Mouse (Mus musculus) lung, postnatal 4 days (tissue): ENCODE measurements around the gene Foxf2.

Experiments used
- DNase-seq, 2 experiments: peaks; one replicate each; pipeline ENCODE4 v3.0.0; 2021

The Foxf2 gene

DNA sequence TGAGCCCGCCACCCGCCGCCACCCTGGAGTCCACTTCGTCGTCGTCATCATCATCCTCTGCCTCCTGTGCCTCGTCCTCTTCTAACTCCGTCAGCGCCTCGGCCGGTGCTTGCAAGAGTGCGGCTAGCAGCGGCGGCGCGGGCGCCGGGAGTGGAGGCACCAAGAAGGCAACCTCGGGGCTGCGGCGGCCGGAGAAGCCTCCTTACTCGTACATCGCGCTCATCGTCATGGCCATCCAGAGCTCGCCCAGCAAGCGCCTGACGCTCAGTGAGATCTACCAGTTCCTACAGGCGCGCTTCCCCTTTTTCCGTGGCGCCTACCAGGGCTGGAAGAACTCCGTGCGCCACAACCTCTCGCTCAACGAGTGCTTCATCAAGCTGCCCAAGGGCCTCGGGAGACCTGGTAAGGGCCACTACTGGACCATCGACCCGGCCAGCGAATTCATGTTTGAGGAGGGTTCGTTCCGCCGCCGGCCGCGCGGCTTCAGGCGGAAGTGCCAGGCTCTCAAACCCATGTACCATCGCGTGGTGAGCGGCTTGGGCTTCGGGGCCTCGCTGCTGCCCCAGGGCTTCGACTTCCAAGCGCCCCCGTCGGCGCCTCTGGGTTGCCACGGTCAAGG lies 676 bp downstream of the Foxf2 start:
- peak; percentile 24 to 47 for DNase-seq

DNA sequence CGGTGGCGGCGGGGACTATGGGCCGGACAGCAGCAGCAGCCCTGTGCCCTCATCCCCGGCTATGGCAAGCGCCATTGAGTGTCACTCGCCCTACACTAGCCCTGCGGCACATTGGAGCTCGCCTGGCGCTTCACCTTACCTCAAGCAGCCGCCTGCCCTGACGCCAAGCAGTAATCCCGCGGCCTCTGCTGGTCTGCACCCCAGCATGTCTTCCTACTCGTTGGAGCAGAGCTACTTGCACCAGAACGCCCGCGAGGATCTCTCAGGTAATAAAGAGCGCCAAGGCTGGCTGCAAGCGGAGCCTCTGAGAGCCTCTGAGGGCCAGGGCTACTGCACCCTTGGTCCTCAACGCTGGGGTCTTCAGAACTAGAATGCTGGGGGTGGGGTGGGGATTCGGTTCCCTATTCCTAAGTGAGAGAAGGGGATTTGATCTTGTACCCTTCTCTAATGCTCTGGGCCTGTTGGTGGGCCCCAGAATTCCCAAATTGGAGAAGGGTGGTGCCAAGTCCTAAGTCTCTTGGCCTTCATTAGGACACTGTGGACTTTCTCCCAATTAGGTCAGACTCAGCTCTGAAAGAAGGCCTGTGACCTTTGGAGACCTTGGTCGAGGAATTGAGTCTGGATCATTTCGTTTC lies 1.5 kb downstream of the Foxf2 start:
- peak in 1 of 2 experiments; percentile 29 for DNase-seq

DNA sequence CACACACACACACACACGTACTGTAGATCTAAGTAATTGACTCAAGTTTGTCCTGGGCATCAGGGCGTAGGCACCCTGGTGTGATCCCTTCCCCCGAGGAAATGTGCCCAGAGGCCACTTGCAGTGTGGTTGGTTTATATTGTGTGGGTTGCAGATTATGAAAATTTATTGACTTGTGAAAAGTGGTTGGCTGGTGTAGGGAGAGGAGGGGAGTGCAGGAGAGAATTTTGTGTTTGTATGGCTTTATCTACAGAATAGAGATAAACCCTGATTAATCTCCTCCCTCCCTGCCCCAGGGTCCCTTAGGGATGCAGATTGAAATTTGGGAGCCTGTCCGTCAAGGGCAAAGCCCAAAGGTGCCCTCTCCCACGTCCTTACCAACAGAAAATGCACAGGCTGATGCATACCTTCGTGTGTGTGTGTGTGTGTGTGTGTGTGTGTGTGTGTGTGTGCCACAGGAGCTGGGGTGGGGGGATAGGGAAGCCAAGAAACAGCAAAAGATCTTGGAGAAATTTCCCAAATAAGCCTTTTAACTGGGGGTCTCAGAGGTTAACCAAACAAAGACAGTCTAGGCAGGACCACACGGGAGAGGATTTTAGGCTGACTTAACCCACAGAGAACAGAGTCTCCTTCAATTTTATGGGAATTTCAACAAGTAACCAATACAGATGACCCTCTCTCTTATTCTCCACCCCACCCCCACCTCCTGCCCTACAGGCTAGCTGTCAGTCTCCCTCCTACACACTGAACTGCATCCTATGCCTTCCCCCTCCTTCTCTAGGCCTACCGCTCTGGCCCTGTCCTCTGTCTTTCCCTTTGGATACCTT lies 2.5 kb downstream of the Foxf2 start:
- DNase-seq, result no peak

DNA sequence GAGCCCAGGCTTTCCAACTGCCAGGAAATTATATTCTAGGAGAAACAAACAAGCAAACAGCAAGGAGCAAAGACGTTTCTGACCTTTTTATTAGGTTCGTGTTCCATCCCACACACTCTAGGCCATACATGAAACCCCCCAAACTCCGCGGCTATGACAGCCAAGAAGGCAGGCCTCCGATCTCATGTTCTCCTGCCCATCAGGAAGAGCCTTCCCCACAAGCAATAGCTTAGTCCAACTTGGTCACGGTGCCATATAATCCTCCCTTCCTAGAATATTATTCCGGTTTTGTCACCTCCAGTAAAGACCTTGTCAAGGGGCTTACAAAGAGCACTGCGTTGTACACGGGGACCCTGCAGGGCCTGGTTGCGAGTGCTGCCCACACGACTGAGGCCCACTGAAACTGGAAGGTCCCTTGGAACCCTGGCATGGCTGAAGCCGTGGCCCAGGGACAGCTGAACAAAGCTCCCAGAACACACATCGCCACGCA lies 3.1 kb downstream of the Foxf2 start:
- peak in 1 of 2 experiments; percentile 10 for DNase-seq

DNA sequence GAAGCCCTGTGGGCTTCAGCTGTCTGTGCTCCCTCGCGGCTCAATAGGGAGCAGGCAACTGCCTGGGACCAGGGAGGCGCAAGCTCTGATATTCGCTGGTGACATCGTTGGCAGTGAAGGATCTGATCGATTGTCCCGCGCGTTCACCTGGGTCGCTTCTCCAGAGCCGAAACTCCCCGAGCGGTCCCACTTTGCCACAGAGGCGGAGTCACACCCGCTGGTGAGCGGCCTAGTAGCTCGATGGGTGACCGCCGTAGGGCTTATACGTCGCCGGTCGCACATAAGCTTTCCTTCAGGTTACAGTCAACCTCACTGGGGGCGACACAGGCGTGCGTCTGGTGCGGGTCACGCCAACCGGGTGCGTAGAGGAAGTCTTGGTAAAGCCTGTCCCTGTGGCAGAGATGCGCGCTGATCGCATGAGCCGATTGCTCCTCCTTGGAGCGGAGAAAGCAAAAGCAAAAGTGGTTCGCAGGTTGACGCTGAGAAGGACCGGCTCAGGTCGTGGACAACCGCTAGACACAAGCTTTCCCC lies 3.8 kb downstream of the Foxf2 start:
- peak; percentile 31 to 48 for DNase-seq

DNA sequence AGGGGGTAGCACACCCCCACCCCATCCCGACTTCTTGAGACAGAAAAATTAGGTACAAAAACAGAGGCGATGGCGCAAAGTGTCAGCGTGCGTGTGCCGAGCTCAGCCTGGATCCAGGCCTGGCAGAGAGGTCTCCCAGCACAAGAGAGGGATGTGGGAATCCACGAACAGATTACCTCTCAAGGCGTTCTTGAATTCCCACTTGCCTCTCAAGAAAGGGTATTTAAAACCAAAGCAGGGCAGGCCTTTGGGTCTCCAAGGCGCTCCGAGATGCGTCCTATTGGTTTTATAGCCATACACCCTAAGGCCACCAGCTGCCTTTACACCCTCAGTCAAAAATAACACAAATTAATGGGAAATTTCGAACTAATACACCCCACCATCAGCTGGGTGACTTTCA lies 4.4 kb downstream of the Foxf2 start:
- no peak for DNase-seq

DNA sequence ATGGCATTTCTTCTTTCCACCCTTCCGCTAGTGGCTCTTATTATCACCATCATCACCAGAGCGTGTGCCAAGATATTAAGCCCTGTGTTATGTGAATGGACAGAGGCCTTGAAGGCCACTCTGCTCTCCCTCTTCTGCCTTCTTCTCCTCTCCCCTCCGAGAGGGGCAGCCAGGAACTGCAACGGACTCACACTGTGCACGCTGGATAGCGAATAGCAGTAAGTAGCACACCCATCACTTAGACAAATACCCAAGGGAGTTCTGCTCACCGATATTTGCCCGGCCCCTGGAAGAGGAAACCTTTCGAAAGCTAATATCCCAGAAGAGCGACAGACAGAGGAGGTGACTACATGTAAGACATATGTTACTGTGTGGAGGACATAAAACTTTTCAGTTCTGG lies 4.9 kb downstream of the Foxf2 start:
- peak in 1 of 2 experiments; percentile 37 for DNase-seq

DNA sequence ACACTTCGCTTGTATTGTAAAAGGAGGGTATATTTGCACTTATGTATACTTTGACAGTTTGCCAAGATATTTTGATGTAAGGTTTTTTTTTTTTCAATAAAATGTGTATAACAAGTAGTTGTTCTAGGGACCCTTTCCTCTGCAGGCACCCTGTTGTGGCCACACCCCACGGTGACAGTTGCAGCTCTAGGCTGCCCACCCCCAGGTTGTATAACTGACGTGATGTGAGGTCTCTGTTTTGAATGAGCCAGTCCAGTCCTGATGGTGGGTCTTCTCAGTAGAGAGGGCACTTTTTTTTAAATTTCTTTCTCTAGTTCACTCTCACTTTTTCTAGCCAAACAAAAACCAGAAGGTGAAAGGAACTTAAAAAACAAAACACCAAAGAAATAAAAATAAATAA lies 5.7 kb downstream of the Foxf2 start:
- no peak for DNase-seq

DNA sequence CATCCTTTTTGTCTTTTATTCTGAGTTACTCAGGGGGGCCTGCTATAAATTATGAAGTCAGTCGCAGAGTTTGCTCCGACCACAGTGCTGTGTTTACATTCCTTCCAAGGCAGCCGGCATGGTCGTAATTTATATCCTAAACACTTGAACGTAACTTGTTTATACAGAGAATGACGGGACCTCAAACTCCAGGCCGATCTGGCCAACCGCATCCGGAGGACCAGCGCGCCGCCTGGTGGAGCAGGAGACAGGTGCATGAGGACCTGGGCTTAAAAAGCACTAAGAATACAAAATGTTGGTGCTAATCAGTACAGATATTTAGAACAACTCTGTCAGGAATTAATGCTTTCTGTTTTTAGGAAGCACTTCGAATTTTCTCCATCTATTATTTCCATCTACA lies 6.8 kb downstream of the Foxf2 start:
- peak; percentile 87 to 88 for DNase-seq

DNA sequence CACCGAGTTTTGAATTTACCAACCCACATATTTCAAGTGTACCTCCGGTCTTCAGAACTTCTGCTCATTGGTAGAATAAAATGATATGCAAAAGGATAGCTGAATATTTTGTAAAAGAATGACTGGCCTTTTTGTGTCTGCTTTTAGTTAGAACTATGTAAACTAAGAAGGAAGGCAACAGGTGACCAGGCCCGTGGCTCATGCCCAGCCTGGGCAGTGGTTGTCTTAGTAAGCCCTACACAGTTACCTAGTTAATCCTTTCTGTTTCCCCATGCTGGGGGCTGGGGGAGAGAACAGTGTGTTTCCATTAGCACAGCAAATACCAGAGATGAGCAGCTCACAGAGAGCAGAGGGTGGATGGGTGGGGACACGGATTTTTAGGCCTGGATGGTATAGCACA lies 7.6 kb downstream of the Foxf2 start:
- no peak for DNase-seq

DNA sequence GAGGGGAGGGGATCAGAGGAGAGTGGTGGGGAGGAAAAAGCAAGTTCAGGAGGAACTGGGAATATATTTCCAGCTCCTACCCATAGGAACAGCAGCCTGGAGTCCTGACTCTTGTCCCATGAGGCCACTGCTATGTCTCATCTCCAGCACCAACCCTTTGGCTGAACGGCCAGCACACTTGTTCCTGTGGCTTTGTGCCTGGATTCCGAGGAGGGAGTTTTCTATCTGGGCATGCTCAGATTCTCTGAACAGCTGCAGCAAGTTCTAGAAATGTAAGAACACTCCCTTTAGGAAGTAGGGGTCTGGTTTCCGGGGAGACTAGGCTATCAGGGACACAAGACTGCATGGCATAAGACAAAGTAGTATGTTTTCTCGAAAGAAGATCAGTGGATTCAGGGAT lies 9.9 kb downstream of the Foxf2 start:
- no peak for DNase-seq

DNA sequence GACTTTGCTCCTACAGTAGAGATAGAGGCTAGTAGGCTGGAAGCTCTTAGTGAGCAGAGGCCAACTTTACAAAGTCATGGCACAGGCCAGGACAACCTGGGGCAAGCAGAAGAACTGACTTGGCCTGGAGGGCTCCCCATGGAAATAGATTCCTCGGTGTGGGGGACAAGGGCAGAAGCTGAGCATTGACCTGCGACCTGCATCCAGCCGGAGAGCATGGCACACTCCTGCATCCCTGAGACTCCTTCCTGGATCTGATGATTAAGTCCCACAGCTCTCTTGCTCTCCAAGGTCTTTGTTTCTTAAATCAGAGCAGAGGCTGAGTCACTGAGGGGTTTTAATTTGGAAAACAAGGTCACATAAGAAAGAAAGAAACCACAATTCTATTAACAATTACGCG lies 15.9 kb downstream of the Foxf2 start:
- no peak for DNase-seq

DNA sequence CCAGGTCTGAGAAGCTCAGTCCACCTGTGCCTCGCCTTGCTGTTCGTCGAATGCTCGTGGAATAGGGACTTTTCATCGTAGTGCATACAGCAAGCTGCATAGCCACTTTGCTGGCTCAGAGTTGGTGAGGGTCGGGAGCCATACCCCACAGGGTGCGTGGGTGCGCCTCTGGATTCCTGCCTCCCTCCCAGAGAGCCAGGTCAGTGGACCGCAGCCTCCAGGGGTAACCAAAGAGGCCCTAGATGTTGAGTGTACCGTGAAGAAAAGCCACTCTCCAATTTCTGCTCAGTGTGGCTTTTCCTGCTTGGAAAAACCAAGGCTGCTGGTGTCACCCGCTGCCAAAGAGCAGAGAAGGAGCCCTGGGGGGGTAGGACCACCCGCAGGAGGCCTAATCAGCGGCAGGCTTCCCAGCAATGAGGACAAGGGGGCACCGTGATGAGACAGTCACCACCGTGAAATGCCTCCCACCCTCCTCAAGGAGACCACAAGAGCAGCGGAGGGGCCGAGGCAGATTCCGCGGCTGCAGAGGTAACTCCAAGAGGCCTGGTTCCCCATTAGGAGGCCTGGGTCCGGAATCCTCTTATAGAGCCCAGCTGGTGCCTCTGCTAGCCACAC lies 26.6 kb downstream of the Foxf2 start:
- DNase-seq, result no peak

DNA sequence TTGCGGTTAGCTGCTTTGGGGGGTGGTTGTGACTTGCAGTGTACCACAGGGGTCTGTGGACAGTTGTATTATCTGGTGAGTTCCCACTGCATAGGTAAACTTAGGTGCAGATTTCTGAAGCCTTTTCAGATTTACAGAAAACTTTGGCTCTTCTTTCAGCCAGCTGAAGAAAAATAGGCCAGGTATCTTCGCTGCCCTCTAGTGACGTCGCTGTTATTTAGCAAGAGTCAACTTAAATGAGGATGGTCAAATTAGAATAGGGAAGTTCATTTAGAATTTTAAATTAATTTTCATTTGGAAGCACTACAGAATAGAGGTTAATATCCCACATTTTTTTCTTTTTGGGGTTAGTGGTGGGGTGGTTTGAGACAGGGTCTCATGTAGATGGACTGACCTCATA lies 30.6 kb downstream of the Foxf2 start:
- no peak for DNase-seq

DNA sequence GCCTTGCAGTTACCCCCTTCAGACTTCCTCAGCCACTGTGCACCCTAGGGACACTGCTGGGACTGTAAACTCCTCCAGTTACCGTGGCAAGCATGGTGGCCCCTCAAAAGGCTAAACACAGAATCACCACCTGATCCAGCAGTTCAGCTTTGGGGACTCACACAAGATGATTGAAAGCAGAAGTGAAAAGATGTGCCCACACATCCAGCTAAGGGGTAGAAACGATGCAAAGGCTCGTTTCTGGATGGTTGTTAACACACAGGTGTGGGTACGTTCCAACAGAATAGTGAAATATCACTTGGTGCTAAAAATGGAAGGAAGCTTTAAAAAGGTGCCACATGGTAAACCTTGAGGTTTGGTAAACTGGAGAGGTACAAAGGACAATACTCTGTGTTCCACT lies 32.6 kb downstream of the Foxf2 start:
- no peak for DNase-seq

DNA sequence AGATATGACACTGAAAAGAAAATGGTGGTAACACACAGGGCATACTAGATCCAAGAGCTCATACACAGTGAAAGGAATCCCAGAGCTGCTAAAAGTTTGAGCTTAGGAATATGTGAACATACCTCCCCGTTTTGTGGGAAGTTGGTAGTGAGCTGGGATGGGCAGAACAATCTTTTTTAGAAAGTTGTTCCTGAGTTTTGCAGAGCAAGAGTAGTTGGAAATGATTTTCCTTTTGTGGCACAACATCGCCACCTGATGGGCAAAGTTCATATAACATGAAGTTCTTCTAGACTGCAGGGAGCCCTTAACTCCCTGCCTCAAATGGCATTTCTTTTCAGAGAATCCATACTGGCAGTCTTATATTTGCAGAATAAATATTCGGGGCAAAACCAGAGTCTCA lies 33.3 kb downstream of the Foxf2 start:
- peak in 1 of 2 experiments; percentile 78 for DNase-seq

DNA sequence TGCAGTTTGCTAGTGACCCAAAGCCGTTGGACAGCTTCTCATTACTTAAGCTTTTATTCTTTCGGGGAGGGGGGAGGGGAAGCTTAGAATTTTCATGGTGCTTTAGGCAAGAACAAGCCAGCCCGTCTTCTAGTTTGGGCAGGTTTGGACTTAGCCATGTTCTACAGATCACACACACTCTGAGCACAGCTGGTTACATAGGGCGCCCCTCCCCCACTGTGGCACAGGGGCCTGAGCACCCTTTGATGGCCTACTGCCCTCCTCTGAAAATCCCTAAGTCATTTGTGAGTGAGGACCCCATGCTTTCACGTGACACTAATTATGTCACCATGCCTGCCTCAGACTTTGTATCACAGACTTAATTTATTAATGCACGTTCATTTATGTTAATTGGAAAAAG lies 35.6 kb downstream of the Foxf2 start:
- no peak for DNase-seq

DNA sequence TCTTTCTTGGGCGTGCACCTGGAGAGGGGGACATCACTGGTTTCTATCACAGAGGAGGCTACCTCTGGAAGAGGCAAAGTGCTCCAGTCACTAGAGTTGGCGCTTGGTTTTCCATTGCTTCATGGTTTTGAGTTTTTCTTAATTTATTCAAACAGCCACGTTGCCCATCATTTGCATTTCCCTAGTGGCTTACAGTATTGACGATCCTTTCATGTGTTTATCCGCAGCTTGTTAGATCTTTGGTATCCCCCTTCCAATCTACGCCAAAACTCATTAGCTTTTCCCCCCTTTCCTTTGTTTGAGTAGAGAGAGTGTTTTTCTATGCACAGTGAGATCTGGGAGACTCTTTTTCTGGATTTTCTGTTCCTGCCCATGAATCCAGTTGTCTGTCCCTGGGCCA lies 39.8 kb downstream of the Foxf2 start:
- no peak for DNase-seq

DNA sequence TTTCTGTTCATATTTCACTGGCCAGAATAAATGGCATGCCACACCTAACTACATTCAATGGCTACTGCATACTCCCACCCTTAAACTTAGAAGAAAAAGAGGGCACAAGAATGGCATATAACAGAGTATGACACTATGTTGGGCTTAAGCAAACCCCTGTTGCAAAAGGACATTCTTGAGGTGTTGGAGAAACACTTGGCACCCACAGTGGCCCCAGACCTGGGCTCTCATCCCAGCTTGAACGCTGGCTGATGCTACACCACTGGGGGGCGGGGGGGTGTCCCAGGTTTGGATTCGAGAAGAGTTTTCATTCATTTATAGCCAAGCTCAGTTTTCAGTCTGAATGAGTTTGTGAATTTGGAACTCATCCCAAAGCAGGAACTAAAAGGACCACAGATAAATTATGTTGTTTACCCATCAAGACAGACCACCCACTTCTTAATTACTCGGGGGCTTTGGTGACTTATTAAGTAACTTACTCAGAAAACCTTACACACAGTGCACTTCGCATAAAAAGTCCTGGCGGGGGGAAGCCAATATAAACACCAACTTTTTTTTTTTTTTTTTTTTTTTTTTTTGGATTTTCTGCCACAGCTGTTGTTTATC lies 42.4 kb downstream of the Foxf2 start:
- DNase-seq, result no peak

DNA sequence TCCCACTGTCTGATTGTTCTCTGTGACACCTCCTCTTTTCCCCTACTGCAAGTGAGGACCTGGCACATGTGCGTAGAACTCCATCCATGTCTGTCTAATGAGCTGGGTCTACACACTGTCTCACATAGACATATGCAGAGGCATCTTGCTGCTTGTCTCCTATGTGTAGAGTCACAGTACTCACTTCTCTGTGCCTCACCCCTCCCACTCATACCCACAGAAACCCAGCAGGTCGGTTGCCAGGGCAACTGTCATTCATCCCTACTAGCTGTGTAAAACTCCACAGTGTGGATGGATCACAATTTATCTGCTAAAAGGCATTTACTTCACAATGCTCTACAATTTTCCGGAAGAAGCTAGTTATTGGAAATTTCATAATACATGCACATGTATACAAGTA lies 46.5 kb downstream of the Foxf2 start:
- no peak for DNase-seq
